Mouse (Mus musculus): ENCODE measurements at regions not wholly inside any gene's neighbourhood (a gene's known extent, or its start where the extent isn't known, plus 50 kb on each side); places are given as distances from the start of the nearest gene placed in this dataset.

DNA sequence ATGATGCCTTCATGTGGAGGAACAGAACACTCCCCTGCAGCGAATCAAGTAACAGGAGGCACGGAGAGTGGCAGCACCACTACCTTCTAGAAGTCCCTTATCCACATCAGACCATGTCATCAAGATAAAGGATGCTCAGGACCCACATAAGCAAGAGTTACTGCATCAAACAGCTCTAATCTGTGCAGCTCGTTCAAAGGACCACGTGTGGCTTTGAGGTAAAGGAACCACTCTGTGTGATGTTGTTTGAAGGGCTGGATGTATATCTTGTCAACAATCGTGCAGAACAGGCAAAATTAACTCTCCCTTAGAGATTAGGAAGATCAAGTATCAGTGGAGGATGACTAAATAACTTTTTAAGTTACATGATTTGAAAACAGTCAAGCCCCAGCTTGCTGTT, 68.8 kb upstream of the Cd44 start:
- no peak for ATAC-seq (ENCODE audit: low FRiP score)
- Histone ChIP-seq H3K9me3 (ENCODE audit: control insufficient read depth, low read length) (no peaks in the 10 kb centered on the region), H3K36me3 (ENCODE audit: control insufficient read depth, insufficient read depth, low read length) (no peaks in the 10 kb centered on the region), H3K4me1 (ENCODE audit: control insufficient read depth, insufficient read depth, low read length) (no peaks in the 10 kb centered on the region), H3K4me3 (ENCODE audit: low read depth, low read length) (no peak overlapping the region), H3K9ac (ENCODE audit: low read length) (no peak overlapping the region), H3K27ac (ENCODE audit: low read depth, low read length) (no peak overlapping the region), H3K27me3 (ENCODE audit: control insufficient read depth, insufficient read depth, low read length) (no peaks in the 10 kb centered on the region), H3K4me2 (no peak overlapping the region)
- WGBS = 83% methylated on average over 5 of the region's 5 CpGs
- DNase-seq (ENCODE audit: low spot score, missing footprints) = no peak

- ATAC-seq (ENCODE audit: low FRiP score) = no peak
- no peak overlapping the region for H3K27ac ChIP-seq (ENCODE audit: low read depth, low read length)
- H3K36me3 ChIP-seq (ENCODE audit: control insufficient read depth, insufficient read depth, low read length) = no peaks in the 10 kb centered on the region
- H3K4me3 ChIP-seq (ENCODE audit: low read depth, low read length) = no peak overlapping the region
- H3K4me1 ChIP-seq (ENCODE audit: control insufficient read depth, insufficient read depth, low read length) = no peaks in the 10 kb centered on the region
- H3K9ac ChIP-seq (ENCODE audit: low read length) = no peak overlapping the region
- no peak for DNase-seq (ENCODE audit: low spot score, missing footprints)
- H3K9me3 ChIP-seq (ENCODE audit: control insufficient read depth, low read length) = no peaks in the 10 kb centered on the region
- H3K27me3 ChIP-seq (ENCODE audit: control insufficient read depth, insufficient read depth, low read length) = no peaks in the 10 kb centered on the region
- H3K4me2 ChIP-seq = no peak overlapping the region
- WGBS = 86% methylated on average over 7 of the region's 7 CpGs
These were observed 66.7 kb upstream of the Cd44 start for GRCm38 (mm10) chr2:102967950-102968722.

DNA sequence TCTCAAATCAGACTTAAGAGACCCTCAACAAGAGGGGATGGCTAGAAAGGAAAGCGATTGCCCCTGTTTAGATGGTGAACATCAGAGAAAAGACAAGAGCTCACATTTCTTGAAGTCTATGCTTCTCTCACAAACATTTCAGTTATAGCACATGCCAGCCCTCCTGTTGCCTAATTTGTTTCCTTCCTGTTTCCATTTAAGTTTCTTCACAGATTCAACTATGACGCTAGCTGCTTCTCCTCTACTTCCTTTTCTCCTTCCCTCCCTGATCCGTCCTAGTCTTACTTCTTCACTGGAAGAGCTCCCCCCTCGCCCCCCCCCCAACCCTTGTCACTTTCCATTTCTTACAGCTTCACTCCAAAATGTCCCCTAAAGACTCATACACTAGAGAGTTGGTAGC, 66.0 kb upstream of the Cd44 start:
- no peak overlapping the region for H3K27ac ChIP-seq (ENCODE audit: low read depth, low read length)
- no peak overlapping the region for H3K4me3 ChIP-seq (ENCODE audit: low read depth, low read length)
- 84% methylated on average over 4 of the region's 4 CpGs for WGBS

DNA sequence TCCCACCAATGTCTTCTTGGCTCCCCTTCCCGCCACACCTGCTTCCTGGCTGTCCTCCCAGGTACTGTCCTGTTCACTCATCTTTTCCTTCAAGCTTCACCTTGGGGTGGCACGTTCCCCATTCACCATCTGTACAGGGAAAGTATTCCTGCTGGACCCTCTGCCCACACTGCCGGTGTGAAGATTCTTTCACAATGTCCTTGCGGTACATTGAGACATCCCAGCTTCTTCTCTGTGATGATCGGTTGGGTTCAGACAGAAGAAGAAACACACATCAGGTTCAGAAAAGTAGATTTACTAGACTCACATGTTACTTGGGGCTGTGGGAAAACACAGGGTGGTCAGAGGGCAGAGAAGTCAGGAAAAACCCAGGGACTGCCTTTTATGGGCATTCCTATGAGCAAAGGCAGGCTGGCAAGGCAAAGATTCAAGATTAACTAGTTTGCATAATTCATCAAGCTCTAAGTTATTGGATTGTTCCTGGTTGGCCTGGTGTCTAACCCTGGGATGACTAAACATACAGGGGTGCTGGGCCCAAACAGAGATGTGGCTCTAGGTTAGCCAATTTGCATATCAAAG, 57.7 kb upstream of the Cd44 start:
- WGBS = 90% methylated on average over 5 of the region's 5 CpGs
- Histone ChIP-seq H3K27me3 (ENCODE audit: control insufficient read depth, insufficient read depth, low read length) (no peaks in the 10 kb centered on the region), H3K4me3 (ENCODE audit: low read depth, low read length) (no peak overlapping the region), H3K9me3 (ENCODE audit: control insufficient read depth, low read length) (no peaks in the 10 kb centered on the region), H3K9ac (ENCODE audit: low read length) (no peak overlapping the region), H3K27ac (ENCODE audit: low read depth, low read length) (no peak overlapping the region), H3K36me3 (ENCODE audit: control insufficient read depth, insufficient read depth, low read length) (no peaks in the 10 kb centered on the region), H3K4me2 (no peak overlapping the region), H3K4me1 (ENCODE audit: control insufficient read depth, insufficient read depth, low read length) (peaks cover 2% of the 10 kb centered on the region; the same call in 1 of the 2 replicates)
- ATAC-seq (ENCODE audit: low FRiP score) = no peak
- peak; percentile 68 for DNase-seq (ENCODE audit: low spot score, missing footprints)

More for the DNA sequence above, 66.0 kb upstream of the Cd44 start:
- no peak for ATAC-seq (ENCODE audit: low FRiP score)
- no peaks in the 10 kb centered on the region for H3K9me3 ChIP-seq (ENCODE audit: control insufficient read depth, low read length)
- no peak for DNase-seq (ENCODE audit: low spot score, missing footprints)
- H3K4me1 ChIP-seq (ENCODE audit: control insufficient read depth, insufficient read depth, low read length) = no peaks in the 10 kb centered on the region
- no peak overlapping the region for H3K9ac ChIP-seq (ENCODE audit: low read length)
- H3K4me2 ChIP-seq = no peak overlapping the region
- no peaks in the 10 kb centered on the region for H3K27me3 ChIP-seq (ENCODE audit: control insufficient read depth, insufficient read depth, low read length)
- no peaks in the 10 kb centered on the region for H3K36me3 ChIP-seq (ENCODE audit: control insufficient read depth, insufficient read depth, low read length)

DNA sequence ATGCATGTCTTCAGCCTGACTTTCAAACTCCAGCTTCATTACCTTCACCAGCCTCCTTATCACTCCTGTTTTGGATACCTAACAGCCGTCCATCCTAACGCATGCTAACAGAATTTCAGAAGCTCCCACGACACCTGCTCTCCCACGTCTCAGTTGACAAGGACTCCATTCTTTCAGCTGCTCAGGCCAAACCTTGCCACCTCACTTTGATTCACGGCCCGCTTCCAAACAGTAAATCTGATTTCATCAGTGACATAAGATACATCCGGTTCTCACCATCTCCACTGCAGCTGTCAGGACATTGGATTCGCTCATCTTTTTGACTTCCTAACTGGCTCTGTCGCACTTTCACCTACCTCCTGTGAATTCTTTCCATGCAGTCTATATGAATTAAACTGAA, 57.1 kb upstream of the Cd44 start:
- H3K4me2 ChIP-seq = no peak overlapping the region
- no peaks in the 10 kb centered on the region for H3K27me3 ChIP-seq (ENCODE audit: control insufficient read depth, insufficient read depth, low read length)
- H3K9me3 ChIP-seq (ENCODE audit: control insufficient read depth, low read length) = no peaks in the 10 kb centered on the region
- peaks cover 2% of the 10 kb centered on the region; the same call in 1 of the 2 replicates for H3K4me1 ChIP-seq (ENCODE audit: control insufficient read depth, insufficient read depth, low read length)
- H3K4me3 ChIP-seq (ENCODE audit: low read depth, low read length) = no peak overlapping the region
- H3K36me3 ChIP-seq (ENCODE audit: control insufficient read depth, insufficient read depth, low read length) = no peaks in the 10 kb centered on the region
- peak; percentile 60 for DNase-seq (ENCODE audit: low spot score, missing footprints)
- WGBS = 86% methylated on average over 9 of the region's 9 CpGs
- no peak overlapping the region for H3K27ac ChIP-seq (ENCODE audit: low read depth, low read length)
- no peak overlapping the region for H3K9ac ChIP-seq (ENCODE audit: low read length)
- ATAC-seq (ENCODE audit: low FRiP score) = no peak

DNA sequence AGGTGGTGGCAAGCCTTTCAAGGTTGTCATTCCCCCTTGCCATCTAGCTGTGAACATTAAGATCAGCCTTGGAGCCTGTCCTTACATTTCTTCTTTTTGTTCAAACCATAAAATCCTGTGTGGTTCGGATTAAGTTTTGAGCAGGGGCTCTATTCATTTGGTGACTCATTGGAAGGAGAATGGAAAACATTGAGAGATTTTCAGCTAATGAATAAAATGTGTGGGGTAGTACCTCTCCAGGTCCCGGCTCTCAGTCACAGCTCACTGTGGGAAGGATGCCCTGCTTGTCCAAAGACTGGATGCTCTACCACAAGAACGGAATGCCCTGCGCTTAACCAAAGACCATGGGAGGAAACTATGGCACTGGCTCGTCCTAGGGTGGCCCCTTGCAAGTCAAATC, 56.3 kb upstream of the Cd44 start:
- H3K4me3 ChIP-seq (ENCODE audit: low read depth, low read length) = no peak overlapping the region

DNA sequence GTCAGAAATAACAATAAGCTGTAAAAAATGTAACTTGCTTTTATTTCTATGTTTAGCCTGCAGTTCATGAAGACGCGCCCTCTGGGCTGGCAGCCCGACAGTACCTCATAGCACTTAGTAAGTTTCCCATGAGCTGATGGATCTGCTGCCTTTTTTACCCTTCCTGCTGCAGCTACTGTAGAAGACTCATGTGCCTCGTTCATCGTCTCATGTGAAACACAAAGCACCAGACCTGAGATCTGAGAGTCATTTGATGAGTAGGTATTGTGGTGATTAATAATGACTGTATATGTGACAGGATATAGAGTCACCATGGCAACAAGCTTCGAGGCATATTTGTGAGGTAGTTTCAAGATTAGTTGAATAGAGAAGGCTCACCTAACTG, 55.4 kb upstream of the Cd44 start:
- WGBS = 91% methylated on average over 6 of the region's 6 CpGs
- ATAC-seq (ENCODE audit: low FRiP score) (no peak), DNase-seq (ENCODE audit: low spot score, missing footprints) (no peak)
- H3K27me3 ChIP-seq (ENCODE audit: control insufficient read depth, insufficient read depth, low read length) = no peaks in the 10 kb centered on the region
- no peak overlapping the region for H3K4me3 ChIP-seq (ENCODE audit: low read depth, low read length)
- no peaks in the 10 kb centered on the region for H3K9me3 ChIP-seq (ENCODE audit: control insufficient read depth, low read length)
- H3K4me1 ChIP-seq (ENCODE audit: control insufficient read depth, insufficient read depth, low read length) = peaks cover 2% of the 10 kb centered on the region; the same call in 1 of the 2 replicates
- H3K9ac ChIP-seq (ENCODE audit: low read length) = no peak overlapping the region
- no peak overlapping the region for H3K27ac ChIP-seq (ENCODE audit: low read depth, low read length)
- no peak overlapping the region for H3K4me2 ChIP-seq
- no peaks in the 10 kb centered on the region for H3K36me3 ChIP-seq (ENCODE audit: control insufficient read depth, insufficient read depth, low read length)

More for the DNA sequence above, 56.3 kb upstream of the Cd44 start:
- DNase-seq (ENCODE audit: low spot score, missing footprints) (peak; percentile 21), ATAC-seq (ENCODE audit: low FRiP score) (no peak)
- Histone ChIP-seq H3K4me2 (no peak overlapping the region), H3K27me3 (ENCODE audit: control insufficient read depth, insufficient read depth, low read length) (no peaks in the 10 kb centered on the region), H3K4me1 (ENCODE audit: control insufficient read depth, insufficient read depth, low read length) (peaks cover 2% of the 10 kb centered on the region; the same call in 1 of the 2 replicates), H3K27ac (ENCODE audit: low read depth, low read length) (no peak overlapping the region), H3K9me3 (ENCODE audit: control insufficient read depth, low read length) (no peaks in the 10 kb centered on the region), H3K9ac (ENCODE audit: low read length) (no peak overlapping the region), H3K36me3 (ENCODE audit: control insufficient read depth, insufficient read depth, low read length) (no peaks in the 10 kb centered on the region)
- 89% methylated on average over 5 of the region's 5 CpGs for WGBS

GRCm38 (mm10) chr2:102956108-102956857, 54.8 kb upstream of the Cd44 start:
- H3K27me3 ChIP-seq (ENCODE audit: control insufficient read depth, insufficient read depth, low read length) = no peaks in the 10 kb centered on the region
- WGBS = 93% methylated on average over 7 of the region's 7 CpGs
- no peak overlapping the region for H3K4me2 ChIP-seq
- H3K4me1 ChIP-seq (ENCODE audit: control insufficient read depth, insufficient read depth, low read length) = peaks cover 2% of the 10 kb centered on the region; the same call in 1 of the 2 replicates
- no peak for ATAC-seq (ENCODE audit: low FRiP score)
- DNase-seq (ENCODE audit: low spot score, missing footprints) = peak; percentile 54
- H3K36me3 ChIP-seq (ENCODE audit: control insufficient read depth, insufficient read depth, low read length) = no peaks in the 10 kb centered on the region
- H3K9me3 ChIP-seq (ENCODE audit: control insufficient read depth, low read length) = no peaks in the 10 kb centered on the region
- H3K9ac ChIP-seq (ENCODE audit: low read length) = no peak overlapping the region
- H3K4me3 ChIP-seq (ENCODE audit: low read depth, low read length) = no peak overlapping the region
- H3K27ac ChIP-seq (ENCODE audit: low read depth, low read length) = no peak overlapping the region

- no peak overlapping the region for H3K27ac ChIP-seq (ENCODE audit: low read depth, low read length)
- H3K9ac ChIP-seq (ENCODE audit: low read length) = no peak overlapping the region
- H3K4me2 ChIP-seq = no peak overlapping the region
- H3K4me3 ChIP-seq (ENCODE audit: low read depth, low read length) = no peak overlapping the region
- no peak for ATAC-seq (ENCODE audit: low FRiP score)
- H3K4me1 ChIP-seq (ENCODE audit: control insufficient read depth, insufficient read depth, low read length) = peaks cover 2% of the 10 kb centered on the region; the same call in 1 of the 2 replicates
- no peaks in the 10 kb centered on the region for H3K36me3 ChIP-seq (ENCODE audit: control insufficient read depth, insufficient read depth, low read length)
- no peaks in the 10 kb centered on the region for H3K9me3 ChIP-seq (ENCODE audit: control insufficient read depth, low read length)
- WGBS = 92% methylated on average over 4 of the region's 4 CpGs
- H3K27me3 ChIP-seq (ENCODE audit: control insufficient read depth, insufficient read depth, low read length) = no peaks in the 10 kb centered on the region
- peak; percentile 57 for DNase-seq (ENCODE audit: low spot score, missing footprints)
These were observed 53.8 kb upstream of the Cd44 start for GRCm38 (mm10) chr2:102955232-102955631.

All from midbrain, embryonic 11.5 days (tissue).